Mouse (Mus musculus) neutrophil, adult 5-6 weeks (primary cell): ENCODE measurements at regions not wholly inside any gene's neighbourhood (a gene's known extent, or its start where the extent isn't known, plus 50 kb on each side); places are given as distances from the start of the nearest gene placed in this dataset.

Source experiments
- ATAC-seq: fragments of 151-379, 151-347 bp; 2 replicates; pipeline ENCODE4 v1.8.0; 2017; ENCODE audit warnings: mild to moderate bottlenecking, moderate TSS enrichment; ENCODE audit not compliant: insufficient number of reproducible peaks, poor library complexity, low FRiP score, severe bottlenecking; ENCODE audit errors: extremely low read depth

- no peak for ATAC-seq
These were observed 129.3 kb upstream of the Usp24 start for GRCm38 (mm10) chr4:106186684-106187083.

- ATAC-seq: no peak
These were observed 125.8 kb upstream of the Usp24 start for GRCm38 (mm10) chr4:106190248-106190647.

GRCm38 (mm10) chr4:106191331-106191730 lies 124.7 kb upstream of the Usp24 start:
- ATAC-seq: no peak

- ATAC-seq: no peak
These were observed 124.2 kb upstream of the Usp24 start for GRCm38 (mm10) chr4:106191843-106192242.

- no peak for ATAC-seq
These were observed 122.6 kb upstream of the Usp24 start for GRCm38 (mm10) chr4:106193204-106193945.

- ATAC-seq: no peak
These were observed 120.4 kb upstream of the Usp24 start for GRCm38 (mm10) chr4:106195497-106196166.

GRCm38 (mm10) chr4:106199833-106200232 lies 116.2 kb upstream of the Usp24 start:
- no peak for ATAC-seq

GRCm38 (mm10) chr4:106200241-106200640 lies 115.8 kb upstream of the Usp24 start:
- ATAC-seq: no peak

- ATAC-seq: no peak
These were observed 113.5 kb upstream of the Usp24 start for GRCm38 (mm10) chr4:106202554-106202953.

GRCm38 (mm10) chr4:106205200-106205599 lies 110.8 kb upstream of the Usp24 start:
- no peak for ATAC-seq

- no peak for ATAC-seq
These were observed 110.0 kb upstream of the Usp24 start for GRCm38 (mm10) chr4:106206023-106206422.

- ATAC-seq: no peak
These were observed 106.5 kb upstream of the Usp24 start for GRCm38 (mm10) chr4:106209465-106209864.

- ATAC-seq: no peak
These were observed 106.0 kb upstream of the Usp24 start for GRCm38 (mm10) chr4:106209975-106210374.

GRCm38 (mm10) chr4:106214170-106214569 lies 101.8 kb upstream of the Usp24 start:
- ATAC-seq: no peak

- ATAC-seq: no peak
These were observed 95.4 kb upstream of the Usp24 start for GRCm38 (mm10) chr4:106220621-106221020.

GRCm38 (mm10) chr4:106225184-106225862 lies 90.7 kb upstream of the Usp24 start:
- peak; percentile 20; the same call in 1 of the 2 replicates for ATAC-seq

GRCm38 (mm10) chr4:106227428-106227827 lies 88.6 kb upstream of the Usp24 start:
- ATAC-seq: no peak

GRCm38 (mm10) chr4:106228534-106228933 lies 87.5 kb upstream of the Usp24 start:
- ATAC-seq: peak; percentile 53

GRCm38 (mm10) chr4:106229526-106229925 lies 86.5 kb upstream of the Usp24 start:
- no peak for ATAC-seq

GRCm38 (mm10) chr4:106232499-106232970 lies 83.5 kb upstream of the Usp24 start:
- no peak for ATAC-seq
